Mouse (Mus musculus) kidney, adult 8-10 months (tissue): Measurements from ENCODE around the gene Olfr718-ps1.
"Not testable (repeated sequence)": the region's sequence is repeated elsewhere in the genome, so short reads cannot be mapped to it uniquely, and the experiment has no call there.

Experiments
- DNase-seq, 2 experiments: peaks; one replicate each; pipeline ENCODE4 v3.0.0; 2022

Olfr718-ps1 gene

DNA sequence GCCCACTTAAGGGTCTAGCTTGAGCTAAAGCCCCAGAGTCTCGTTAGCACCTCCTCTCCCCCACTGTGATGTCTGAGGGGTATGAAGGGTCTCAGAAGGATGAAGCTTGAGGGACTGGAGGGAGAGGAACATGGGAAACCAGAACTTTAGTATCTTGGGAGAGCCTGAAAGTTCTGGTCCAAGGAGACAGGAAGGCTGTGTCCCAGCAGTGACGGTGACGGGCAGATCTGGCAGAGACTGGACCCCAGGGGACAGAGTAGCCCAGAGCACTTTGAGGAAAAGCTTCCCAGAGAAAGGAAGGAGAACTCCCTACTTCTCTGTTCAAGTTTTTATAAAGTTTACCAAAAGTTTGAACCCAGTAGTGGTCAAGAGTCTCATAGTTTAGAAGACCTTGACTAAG lies at the start of gene Olfr718-ps1:
Gene Olfr718-ps1, minus strand, starts transcription at position 101 of the 400 bp plus-strand sequence.
- no peak for DNase-seq

DNA sequence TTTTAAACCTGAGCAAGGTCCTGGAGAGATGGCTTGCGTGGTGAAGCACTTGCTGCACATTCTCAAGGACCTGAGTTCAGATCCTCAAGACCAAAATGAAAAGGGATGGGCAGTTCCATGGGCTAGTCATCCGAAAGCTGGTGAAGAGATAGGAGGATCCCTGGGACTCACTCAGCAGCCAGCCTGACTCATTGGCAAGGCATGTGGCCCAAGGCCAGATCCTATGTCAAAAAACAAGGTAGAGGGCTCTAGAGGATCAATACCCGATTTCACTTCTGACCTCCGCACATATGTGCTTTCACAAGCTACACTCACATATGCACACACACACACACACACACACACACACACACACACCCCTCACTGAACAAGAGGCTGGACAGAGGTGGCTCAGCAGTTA lies 49.1 kb upstream of the Olfr718-ps1 start:
- DNase-seq, result no peak

DNA sequence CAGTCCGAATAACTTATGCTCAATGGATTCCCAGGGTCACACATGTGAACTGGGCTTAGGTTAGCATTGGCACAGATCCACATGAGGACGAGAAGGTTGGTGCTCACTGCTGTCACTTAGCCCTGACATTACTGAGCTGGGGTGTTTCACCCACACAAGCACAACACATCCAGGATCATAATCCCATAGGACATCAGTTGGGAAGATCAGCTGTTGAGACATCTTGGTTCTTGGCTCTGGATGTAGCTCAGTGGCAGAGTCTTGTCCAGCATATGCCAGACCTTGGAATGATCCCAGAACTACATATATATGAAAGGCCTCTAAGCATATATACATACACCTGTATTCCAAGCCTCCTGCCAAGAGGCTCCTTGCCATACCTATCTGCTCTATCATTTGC lies 47.8 kb upstream of the Olfr718-ps1 start:
- DNase-seq, result no peak

DNA sequence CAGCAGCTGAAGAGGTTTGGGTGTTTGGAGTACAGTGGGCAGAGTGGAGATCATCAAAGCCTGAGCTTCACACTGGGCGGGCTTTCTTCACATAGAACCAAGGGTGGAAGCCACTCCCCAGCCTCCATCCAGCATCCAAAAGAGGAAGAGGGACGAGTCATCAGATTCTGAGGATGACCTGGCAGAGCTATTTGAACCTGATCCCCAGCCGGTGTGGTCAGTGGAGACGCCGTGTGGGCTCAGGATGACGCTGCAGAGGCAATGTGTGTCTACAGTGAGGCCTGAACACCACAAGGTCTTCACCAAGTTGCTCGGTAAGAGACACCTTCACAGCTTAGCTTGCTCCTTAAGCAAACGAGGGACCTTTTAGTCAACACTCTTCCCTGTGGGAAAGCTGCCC lies 47.4 kb upstream of the Olfr718-ps1 start:
- DNase-seq, result not testable (repeated sequence)

- no peak for DNase-seq
Measured at GRCm38 (mm10) chr5:143192806-143193205, 45.4 kb upstream of the Olfr718-ps1 start.

DNA sequence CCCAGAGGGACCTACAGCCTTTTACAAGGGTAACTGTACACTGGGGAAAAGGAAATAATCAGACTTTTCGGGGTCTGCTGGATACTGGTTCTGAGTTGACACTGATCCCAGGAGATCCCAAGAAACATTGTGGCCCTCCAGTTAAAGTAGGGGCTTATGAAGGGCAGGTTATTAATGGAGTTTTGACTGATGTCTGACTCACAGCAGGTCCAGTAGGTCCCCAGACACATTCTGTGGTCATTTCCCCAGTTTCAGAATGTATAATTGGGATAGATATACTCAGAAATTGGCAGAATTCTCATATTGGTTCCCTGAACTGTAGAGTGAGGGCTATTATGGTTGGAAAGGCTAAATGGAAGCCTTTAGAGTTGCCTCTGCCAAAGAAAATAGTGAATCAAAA lies 40.6 kb upstream of the Olfr718-ps1 start:
- not testable (repeated sequence) for DNase-seq

DNA sequence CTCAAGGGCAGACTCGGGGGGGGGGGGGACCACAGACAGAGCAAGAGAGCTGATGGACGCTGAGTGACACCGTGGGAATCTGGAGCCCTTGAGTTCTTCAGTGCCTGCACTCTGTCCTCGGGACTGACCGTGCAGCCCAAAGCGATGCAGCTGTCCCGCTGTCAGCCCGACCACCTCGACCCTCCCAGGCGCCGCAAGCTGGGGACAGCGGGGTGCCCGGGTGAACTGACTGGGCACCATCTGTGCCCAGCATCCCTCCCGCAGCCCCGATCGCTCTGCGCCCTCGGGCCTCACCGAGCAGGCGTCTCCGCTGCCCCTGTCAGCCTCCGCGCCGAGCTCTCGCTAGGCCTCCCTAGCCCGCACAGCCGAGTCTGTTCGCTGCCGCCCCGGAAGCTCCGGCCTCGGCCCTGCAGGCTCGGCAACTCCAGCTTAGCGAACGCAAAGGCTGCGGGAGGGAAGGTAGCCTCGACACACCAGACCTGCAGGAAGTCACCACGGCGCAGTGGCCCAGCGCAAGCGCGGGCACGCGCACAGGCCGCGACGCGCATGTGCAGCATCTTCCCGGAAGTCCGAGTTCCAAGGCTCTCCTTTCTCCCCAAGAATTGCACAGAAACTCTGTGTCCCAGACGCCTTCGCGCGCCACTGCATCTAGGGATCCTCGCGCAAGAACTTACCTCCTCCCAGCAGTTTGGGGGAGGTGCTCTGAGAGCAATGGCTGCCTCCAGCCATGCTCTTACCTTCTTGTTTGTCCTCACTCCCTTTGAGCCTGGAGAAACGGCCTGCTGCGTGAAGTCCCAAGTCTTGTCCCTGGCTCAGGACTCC lies 33.1 kb upstream of the Olfr718-ps1 start, which contains the start of the genes Rbak and Spdye4b:
Gene Rbak, minus strand, starts transcription at position 521 of the 822 bp plus-strand sequence.
Gene Spdye4b, plus strand, starts transcription at position 763 of the 822 bp plus-strand sequence.
- peak; percentile 95 to 96 for DNase-seq

- DNase-seq, result no peak
Measured at GRCm38 (mm10) chr5:143179179-143179578, 31.8 kb upstream of the Olfr718-ps1 start.

- DNase-seq, result no peak
Measured at GRCm38 (mm10) chr5:143177541-143178200, 30.3 kb upstream of the Olfr718-ps1 start.

- no peak for DNase-seq
Measured at GRCm38 (mm10) chr5:143175970-143176369, 28.6 kb upstream of the Olfr718-ps1 start.

GRCm38 (mm10) chr5:143165508-143166070 lies 18.2 kb upstream of the Olfr718-ps1 start:
- peak; percentile 40 to 54 for DNase-seq

GRCm38 (mm10) chr5:143155534-143155933 lies 8.2 kb upstream of the Olfr718-ps1 start:
- no peak for DNase-seq

DNA sequence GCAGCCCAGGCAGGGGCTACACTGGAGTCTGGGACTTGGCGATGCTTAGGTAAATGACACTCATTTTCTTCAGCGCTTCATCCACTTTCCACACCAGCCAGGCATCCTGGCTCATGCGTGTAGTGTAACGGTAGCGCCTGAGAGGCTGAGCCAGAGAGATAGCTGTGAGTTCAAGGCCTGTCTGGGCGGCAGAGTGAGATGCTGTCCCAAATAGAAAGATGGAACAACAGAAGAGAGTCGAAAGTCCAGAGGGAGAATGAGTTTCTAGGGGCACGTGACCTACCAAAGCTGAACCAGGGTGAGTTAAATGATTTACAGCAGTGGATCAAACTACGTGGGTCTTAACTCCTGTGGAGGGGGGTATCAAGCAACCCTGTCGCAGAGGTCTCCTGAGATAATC lies 6.4 kb upstream of the Olfr718-ps1 start:
- peak; percentile 43 to 54 for DNase-seq

DNA sequence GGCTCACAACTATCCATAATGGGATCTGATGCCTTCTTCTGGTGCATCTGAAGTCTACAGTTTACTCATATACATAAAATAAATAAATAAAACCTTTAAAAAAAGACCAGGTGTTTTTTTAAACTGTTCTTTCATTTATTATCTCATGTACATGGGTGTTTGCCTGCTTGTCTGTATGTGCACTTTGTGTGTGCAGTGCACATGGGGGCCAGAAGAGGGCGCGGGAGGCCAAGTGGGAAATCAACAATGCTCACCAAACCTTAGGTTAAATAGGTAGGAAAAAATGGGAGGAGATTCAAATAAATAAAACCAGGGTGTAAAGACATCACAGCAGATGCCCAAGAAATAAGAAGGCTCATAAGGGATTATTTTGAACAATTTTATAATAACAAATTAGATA lies 2.7 kb upstream of the Olfr718-ps1 start:
- no peak for DNase-seq

DNA sequence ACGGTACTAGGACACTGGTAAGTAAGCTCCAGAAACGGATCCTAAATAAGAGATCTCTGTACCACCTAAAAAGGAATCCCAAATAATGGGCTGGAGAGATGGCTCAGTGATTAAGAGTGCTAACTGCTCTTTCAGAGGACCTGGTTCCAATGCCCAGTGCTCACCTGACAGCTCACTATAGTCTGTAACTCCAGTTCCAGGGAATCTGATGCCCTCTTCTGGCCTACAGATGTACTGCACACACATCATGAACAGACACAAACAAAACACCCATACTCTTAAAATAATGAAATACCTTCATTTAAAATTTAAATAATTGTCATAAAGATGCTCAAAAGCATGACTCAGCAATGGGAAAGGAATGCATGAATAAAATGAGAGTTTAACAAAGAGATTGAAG lies 2.2 kb upstream of the Olfr718-ps1 start:
- no peak for DNase-seq

GRCm38 (mm10) chr5:143148661-143149060 lies 1.3 kb upstream of the Olfr718-ps1 start:
- DNase-seq, result no peak

GRCm38 (mm10) chr5:143137580-143137979 lies 9.8 kb downstream of the Olfr718-ps1 start:
- no peak for DNase-seq

DNA sequence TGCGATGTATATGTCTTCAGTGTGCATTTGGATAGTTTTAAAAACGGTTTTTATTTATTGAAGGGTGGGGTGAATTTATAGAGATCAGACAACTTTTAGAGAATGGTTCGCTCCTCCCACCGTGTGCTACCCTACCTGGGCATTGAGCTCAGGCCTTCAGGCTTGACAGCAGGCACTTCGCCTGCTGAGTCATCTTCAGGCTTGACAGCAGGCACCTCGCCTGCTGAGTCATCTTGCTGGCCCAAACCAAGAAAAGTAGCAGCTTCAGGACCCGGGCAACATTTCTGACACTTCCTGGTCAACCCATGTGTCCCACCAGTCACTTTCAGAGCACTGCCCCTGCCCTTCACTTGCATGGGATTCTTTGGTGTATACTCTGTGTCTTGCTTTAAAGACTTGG lies 12.3 kb downstream of the Olfr718-ps1 start:
- DNase-seq, result no peak

DNA sequence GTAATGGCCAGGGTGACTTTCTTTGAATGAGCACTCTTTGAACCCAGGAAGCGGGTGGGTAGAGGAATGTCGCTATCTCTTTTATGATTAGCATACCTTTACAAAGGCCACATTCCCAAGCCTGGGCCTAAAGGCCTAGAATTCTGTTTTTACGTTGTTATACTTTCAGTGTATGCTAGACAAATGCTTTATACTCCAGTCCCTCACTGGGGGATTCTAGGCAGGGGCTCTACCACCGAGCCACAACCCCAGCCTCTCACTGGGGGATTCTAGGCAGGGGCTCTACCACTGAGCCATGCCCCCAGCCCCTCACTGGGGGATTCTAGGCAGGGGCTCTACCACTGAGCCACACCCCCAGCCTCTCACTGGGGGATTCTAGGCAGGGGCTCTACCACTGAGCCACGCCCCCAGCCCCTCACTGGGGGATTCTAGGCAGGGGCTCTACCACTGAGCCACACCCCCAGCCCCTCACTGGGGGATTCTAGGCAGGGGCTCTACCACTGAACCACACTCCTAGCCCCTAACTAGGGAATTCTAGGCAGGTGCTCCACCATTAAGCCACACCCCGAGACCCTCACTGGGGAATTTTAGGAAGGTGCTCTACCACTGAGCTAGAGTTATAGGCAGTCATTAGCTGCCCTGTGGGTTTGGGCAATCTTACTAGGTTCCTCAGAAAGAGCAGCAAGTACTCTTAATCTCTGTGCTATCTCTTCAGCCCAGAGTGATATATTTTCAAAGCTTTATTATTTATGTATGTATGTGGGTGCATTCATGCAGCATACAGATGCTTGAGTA lies 13.0 kb downstream of the Olfr718-ps1 start:
- DNase-seq, result not testable (repeated sequence)

DNA sequence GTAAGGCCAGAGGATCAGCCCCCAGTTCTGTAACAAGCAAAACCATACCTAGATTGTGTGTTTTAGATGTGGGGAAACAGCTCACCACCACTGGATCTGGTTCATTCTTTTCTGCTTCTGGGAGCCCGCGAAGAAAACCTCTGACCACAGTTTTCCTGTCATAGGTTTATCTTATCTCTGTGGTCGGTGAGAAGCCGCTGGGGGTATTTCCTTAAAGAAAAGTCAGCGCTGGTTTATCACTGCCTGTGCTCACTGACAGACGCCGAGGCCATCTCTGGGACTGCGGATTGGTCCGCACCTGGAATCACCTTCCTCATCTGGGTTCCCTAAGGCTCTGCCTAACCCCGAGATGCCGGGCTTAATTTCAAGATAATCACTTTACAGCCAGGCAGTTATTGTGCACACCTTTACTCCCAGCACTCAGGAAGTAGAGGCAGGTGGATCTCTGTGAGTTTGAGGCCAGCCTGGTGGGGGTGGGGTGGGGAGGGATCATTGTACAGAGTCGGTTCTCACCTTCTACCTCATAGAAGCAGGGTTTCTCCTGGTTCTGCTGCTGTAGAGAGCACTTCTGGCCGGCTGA lies 14.4 kb downstream of the Olfr718-ps1 start:
- no peak for DNase-seq

DNA sequence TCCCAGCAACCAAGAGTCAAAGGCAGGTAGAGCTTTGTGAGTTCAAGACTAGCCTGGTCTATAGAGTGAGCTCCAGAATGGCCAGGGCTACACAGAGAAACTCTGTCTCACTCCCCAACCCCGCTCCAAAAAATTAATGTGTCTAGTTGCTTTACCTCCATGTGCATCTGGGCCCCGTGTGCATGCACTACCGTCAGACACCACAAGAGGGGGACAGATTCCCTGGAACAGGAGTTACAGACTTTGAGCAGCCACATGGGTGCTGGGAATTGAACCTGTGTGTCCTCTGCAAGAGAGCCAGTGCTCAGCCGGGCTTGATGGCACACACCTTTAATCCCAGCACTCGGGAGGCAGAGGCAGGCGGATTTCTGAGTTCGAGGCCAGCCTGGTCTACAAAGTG lies 17.0 kb downstream of the Olfr718-ps1 start:
- DNase-seq, result peak in 1 of 2 experiments; percentile 13

DNA sequence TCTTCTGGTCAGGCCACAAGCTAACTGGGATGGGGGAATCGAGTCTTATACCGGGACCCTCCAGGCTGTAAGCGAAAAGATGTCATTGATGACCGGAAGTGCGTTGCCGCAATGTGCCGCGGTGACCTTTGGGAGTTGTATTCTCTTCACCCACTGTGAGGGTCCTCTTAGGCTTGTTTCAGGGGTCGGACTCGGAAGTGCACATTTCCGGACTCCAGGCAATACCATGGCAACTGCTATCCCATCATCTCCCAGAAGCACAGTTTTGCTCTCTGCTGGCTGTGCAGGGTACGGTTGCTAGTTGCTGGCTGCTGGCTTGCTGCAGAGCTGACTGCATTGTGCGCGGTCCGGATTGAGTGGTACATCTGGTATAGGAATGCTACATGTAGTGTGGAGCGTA lies 18.3 kb downstream of the Olfr718-ps1 start:
- no peak for DNase-seq
